Mouse (Mus musculus) heart, adult 9 months (tissue): ENCODE measurements around the gene Bpifb5.
"Not testable (repeated sequence)": the region's sequence is repeated elsewhere in the genome, so short reads cannot be mapped to it uniquely, and the experiment has no call there.

Experiments
- DNase-seq, 2 experiments: peaks; one replicate each; pipeline ENCODE4 v3.0.0; 2022; ENCODE audit warnings: low spot score in 2 of 2

Bpifb5 gene

GRCm38 (mm10) chr2:154240771-154241170 is 17.2 kb downstream of the Bpifb5 start:
- no peak for DNase-seq

GRCm38 (mm10) chr2:154242726-154243125 is 19.2 kb downstream of the Bpifb5 start:
- not testable (repeated sequence) for DNase-seq

GRCm38 (mm10) chr2:154243356-154244036 is 20.0 kb downstream of the Bpifb5 start:
- no peak for DNase-seq

- DNase-seq = no peak
Measured at GRCm38 (mm10) chr2:154245322-154245721, 21.8 kb downstream of the Bpifb5 start.

- DNase-seq = not testable (repeated sequence)
Measured at GRCm38 (mm10) chr2:154255254-154255653, 31.7 kb downstream of the Bpifb5 start.

GRCm38 (mm10) chr2:154255770-154256169 is 32.2 kb downstream of the Bpifb5 start:
- no peak for DNase-seq

GRCm38 (mm10) chr2:154257554-154257953 is 34.0 kb downstream of the Bpifb5 start, which contains the start of gene Bpifb9a:
TSS of gene Bpifb9a (plus strand) at chr2:154257854.
- DNase-seq = not testable (repeated sequence)

GRCm38 (mm10) chr2:154264397-154264796 is 40.9 kb downstream of the Bpifb5 start:
- not testable (repeated sequence) for DNase-seq
